Mouse (Mus musculus) spleen, postnatal 4 days (tissue): Measurements from ENCODE around the gene Stat3.

ENCODE experiments used
- DNase-seq, 2 experiments: peaks; one replicate each; pipeline ENCODE4 v3.0.0; 2022; ENCODE audit warnings: low spot score in 2 of 2

Gene Stat3

DNA sequence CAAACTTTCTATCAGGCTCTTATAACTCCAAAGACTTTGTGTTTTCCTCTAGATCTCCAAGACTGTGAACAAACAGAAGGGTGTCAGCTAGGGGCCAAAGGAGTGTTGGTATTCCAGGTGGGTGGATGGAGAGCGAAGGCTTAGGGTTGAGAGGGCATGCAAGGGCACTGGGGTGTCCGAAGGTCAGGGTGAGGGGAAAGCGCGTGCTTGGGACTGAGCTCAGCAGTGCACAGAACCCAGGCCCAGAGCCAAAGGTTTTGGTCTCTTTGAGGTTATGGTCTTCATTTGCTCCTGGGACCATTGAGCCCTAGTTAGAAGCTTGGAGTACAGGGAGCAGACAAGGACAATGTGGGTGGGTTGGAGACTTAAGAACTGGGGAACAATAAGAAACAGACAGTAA is 84.2 kb downstream of the Stat3 start:
- DNase-seq: no peak

DNA sequence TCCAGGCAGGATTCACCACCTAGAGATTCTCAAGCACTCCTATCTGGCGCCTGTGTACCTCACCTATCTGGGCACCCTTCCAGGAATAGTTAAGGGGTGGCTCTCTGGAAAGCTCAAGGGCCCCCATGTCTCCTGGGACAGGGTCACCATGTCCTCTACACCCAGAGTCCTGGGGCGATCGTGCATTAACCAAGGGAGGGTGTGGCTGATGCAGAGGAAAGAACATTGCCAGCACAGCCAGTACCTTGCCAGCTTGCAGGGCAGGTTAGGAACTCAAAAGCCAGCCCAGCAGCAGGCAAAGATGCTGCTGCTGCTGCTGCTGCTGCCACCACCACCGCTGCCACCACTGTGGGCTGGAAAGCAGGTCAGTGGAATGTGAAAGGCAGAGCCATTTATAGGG is 85.1 kb downstream of the Stat3 start:
- DNase-seq: no peak

DNA sequence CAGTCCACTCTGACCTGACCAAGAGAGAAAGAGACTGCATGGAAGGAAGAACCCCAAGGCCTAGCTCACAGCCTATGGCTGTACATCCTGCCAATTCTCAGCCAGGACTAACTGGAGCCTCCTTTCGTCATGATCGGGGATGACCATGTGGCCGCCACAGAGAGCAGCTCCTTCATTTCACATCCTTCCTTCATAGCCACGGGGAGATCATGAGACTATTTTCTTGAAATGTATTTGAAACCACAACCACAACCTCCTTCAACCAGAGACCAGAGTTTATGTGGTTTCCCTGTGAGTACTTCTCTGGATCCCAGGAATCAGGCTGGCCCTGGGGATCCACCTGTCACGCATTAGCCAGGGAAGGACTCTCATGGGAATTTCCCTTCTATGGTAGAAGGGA is 86.3 kb downstream of the Stat3 start:
- no peak for DNase-seq

DNA sequence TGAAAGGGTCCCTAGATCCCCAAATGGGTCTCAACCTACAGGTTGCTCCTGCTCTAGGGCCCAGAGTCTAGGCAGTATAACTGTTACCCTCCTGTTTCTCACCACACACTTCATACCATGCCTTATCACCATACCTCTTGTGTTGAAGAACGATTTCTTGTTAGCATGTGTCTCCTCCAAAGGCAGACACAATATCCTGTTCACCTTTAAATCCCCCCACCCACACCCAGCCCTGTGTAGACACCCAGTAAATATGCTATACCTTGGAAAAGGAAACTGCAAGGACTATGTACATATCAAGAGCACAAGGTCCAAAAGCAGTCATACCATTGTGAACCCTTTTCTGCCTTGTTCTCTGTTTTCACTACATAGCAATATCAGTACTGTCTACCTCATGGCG is 87.3 kb downstream of the Stat3 start:
- DNase-seq: no peak

DNA sequence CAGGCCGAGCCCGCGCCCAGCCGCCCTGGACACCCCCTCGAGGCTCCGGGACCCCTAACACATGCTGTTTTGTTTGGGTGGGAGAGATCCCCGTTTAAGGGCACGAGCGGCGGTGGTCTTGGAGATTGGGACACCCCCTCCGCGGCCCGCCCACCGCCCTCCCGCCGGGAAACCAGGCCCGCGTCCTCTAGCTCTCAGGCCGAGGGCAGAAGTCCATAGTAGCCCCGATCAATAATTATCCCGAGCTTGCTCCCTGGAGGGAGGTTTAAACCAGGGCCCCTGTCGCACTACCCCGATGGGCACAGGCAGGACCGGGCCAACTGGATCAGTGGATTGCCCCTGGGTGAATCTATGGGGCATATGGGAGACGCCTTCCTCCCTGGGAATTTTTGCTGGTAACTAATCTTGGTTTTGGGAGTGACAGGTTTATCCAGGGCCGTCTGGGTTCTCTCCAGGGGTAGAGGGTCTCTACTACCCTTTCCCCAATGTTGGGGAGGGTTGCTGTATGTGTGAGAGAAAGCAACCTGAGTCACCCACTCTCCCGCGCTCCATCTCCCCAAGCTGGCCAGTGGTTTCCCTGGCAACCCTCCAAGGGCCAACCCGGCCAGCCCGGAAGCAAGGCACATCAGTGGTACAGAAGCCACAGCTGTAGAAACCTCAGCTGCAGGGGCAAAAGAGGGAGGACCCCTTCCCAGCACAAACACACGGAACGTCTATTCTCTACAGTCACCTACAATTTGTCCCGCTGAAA is 88.4 kb downstream of the Stat3 start:
- peak; percentile 42 to 78 for DNase-seq

DNA sequence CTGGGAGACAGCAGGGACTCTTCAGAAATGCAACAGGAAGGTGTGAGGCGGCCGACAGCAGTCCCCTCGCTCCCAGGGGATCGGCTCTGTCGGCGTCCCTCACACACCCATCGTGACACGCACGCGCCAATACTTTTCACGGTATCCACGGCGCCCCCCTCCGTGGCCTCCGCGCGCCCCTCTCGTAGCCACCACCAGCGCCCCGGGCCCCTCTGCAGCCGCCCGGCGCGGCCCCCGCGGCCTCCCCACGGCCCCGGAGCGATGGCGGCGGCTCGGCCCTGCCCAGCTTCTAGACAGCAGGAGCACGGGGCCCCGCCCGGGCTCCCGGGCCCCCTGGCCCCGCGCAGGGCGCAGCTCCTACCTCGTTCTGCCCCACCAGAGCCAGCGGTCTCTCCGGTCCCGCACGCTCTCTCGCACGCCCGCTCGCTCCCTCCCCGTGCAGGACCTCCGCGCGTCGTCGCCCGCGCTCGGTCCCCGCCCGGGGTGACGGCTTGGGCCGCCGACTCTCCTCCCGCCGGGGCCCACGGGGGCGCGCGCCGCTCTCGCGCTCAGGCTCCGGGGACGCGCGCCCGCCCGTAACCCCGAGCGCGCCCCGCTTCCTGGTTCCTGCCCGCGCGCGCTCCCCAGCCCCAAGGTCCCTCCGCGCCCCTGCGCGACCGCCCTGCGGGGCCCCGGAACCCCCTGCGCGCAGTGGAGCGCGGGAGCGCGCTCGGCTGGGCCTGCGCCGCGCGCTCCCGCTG is 89.1 kb downstream of the Stat3 start, which contains the start of gene Stat5b:
Stat5b (minus strand) TSS at position 687 of the 740 bp plus-strand sequence.
- DNase-seq: peak; percentile 79 to 90

DNA sequence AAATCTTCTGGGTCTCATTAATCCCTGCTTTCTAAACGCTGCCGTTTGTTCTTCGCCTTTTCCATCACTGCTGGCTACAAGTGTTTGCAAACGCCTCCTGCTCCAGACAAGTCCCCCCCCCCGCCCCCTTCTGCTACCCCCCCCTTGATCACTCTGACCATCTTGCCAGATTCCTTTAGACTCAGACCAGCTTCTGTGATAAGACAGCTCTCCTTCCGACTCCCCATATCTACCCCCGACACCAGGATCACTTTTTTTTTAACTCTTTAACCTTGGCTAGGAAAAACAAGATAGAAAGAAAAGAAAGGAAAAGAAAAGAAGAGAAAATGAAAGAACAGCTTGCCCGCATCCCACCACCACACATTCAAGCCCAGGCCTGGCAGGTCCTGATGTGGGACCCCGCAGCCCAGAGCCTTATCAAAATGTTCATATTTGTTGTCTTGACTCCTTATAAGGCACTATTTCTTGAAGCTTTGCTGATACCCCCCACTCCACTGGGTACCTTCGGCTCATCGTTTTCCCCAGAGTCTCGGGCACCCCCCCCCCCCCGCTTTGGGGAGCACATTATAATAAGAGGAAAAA is 89.8 kb downstream of the Stat3 start:
- DNase-seq: no peak

DNA sequence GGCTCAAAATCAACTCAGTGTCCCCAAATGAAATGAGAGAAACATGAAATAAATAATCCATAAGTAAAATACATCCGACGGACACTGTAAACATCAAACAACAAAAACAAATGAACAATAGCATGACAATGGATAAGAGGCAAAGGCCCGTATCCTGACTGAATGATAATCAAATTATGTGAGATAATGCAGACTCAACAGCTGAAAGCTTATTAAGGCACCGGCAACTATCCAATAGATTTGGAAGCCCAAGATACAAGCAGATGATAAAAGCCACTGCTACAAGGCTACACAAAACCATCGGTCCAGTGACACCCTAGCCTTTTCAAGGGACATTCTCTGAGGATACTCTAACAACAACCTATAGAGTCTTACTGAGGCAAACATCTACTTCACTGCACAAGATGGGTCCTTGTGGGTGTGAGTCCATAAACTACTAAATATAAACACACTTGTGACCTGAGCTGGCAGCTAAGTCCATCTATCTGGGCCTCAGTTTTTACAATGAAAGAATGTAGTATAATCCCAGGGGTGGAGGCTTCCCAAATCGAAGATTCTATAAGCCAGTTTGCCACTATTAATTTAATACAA is 90.5 kb downstream of the Stat3 start:
- no peak for DNase-seq

DNA sequence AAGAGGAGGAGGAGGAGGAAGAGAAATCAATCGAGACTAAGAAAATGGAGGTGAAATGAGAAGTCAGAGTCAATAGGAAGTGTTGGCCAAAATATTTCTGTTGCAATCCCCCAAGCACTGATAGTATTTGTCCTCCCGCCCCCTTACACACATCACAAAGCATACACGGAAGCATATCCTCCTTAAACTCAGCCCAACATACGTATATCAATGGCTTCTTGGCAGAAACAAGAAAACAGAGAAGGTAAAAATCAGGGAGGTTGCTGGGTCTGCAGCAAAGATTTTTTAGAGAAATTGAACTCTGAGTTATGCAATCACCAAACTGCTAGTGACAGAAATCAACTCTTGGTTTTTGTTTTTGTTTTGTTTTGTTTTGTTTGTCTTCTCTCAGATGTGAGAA is 91.3 kb downstream of the Stat3 start:
- no peak for DNase-seq

DNA sequence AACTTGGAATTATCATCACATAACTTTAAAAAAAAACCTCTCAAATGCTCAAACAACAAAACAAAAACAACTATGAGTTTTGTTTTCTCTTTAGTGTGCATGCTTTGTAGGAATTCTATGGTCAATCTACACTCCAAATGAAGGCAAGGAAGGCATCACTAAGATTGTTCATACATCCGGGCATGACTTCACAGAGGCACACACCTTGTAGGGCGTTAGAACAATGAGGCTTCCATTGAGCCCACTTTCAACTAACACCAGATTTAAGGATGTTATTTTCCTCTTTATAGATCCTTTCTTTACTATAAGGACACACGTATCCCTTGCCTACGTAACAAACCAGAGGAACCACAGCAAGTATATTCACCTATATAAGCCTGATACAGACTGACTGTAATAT is 91.8 kb downstream of the Stat3 start:
- DNase-seq: no peak

DNA sequence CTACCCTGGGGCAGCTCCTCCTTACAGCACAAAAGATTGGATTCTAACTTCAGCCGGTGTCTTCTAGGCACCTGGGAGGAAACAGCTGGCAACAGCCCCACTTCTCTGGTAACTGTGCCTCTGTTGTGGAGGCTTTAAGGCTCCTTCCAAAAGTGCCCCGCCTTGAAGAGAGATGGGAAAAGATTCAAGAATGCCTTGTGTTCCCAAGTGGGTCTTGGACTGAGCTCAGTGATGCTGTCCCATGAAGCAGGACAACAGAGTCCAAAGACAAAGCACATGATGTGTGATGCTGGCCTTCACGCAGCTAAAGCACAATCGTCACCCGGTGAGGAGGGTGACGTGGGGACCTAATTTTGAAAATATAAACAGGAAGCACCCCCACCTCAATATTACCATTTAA is 93.5 kb downstream of the Stat3 start:
- no peak for DNase-seq

DNA sequence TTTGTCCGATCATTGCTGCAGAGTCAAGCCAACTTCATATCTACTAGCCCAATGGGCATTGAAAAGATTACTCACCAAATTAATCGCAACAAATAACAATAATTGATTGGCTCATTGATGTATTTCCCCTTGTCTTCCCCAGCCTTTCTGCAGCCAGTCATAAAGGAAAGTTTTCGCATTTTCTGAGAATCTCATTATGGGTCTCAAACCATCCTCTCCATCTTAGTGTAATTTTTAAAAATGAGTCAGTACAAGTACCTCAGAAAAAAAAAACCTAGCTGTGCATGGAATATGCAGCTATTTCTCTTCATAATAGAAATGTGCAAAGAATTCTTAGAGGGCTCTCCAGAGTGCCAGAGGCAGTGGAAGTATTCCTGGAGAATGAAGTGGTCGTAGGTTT is 95.2 kb downstream of the Stat3 start:
- DNase-seq: no peak

DNA sequence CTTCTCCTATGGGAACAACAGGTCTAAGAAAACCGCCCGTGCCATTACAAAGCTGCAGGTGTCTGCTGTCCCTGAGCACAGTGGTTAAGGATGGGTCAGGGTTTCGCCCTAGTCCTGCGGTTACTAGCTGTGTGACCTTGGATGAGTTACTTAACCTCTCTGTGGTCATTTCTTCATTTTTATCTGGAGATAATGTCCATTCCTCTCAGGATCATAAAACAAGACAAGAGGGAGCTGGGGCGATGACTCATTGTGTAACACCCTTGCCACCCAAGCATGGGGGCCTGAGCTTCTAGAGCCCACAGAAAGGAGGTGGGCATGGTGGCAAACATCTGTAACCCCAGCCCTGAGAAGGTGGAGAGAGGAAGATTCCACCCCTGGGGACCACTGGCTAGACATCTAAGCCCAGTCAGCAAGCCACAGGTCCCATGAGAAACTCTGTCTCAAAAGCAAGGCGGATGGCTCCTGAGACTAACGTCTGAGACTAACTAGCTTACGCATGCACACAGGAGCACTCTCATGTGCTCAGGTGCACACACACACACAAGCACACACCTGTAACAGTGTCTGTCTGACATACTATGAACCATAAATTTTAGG is 96.2 kb downstream of the Stat3 start:
- DNase-seq: no peak

DNA sequence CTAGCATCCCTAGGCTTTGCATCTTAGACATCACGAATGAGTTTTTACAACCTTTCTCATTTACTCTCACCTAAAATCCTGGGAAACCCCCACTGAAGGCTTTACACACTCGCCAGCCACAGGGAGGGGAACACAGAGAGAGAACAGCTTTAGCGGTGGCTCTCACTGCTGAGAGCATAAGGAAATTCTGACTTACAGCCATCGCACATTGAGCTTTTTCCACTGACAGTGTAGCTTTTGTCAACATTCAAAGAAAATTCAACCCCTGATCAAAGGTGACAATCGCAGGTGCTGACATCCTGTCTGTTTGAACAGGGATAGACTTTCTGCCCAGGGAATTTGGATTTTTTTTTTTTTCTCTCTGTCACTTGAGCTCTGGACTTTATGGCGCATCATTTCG is 97.3 kb downstream of the Stat3 start:
- DNase-seq: no peak

DNA sequence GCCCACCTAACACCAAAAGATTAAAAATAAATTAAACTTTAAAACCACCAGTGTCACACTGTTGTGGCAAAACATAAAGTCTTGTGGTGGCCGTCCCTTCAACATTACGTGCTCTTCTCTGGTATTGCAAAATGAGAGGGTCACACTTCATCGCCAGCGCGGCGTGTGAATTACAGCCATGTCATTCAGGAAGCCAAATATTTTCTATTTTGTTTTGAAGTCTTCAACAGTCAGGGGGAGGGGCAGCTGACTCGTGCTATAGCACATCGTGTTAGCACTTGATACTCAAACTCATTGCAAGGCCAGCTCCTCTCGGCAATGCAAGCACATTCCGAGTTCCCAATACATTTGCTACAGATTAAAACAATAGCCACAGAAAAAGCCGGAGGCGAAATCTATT is 98.5 kb downstream of the Stat3 start:
- no peak for DNase-seq

DNA sequence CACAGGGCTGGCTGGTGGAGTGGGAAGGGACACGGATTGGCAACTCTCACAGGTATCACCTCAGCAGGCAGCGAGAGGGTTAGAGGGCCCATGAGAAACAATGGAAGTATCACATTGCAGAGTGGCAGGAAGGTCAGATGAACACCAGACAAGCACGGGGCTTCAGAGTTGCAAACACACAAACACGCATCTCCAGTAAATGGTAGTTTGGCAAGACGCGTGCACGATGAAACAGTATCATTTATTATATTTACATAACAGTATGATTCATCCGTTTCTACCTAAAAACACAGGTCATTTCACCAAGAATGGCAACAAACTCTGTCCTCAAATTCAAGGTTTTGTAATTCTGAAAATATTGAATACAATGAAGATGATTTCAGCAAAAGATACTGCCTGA is 99.8 kb downstream of the Stat3 start:
- no peak for DNase-seq

DNA sequence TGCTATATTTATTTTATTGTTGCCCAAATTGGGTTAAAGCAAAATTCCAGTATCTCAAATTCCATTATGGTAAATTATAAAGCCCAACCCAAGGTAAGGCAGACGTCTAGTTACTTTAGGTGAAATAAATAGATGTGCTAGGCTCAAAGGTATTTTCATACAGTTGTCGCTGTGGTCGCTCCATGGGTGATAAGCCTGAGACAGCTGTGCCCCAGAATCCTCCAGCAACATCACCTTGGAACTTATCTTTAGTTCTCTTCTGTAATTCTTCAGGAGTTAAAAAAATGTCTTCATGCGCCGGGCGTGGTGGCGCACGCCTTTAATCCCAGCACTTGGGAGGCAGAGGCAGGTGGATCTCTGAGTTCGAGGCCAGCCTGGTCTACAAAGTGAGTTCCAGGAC is 100.4 kb downstream of the Stat3 start:
- no peak for DNase-seq

DNA sequence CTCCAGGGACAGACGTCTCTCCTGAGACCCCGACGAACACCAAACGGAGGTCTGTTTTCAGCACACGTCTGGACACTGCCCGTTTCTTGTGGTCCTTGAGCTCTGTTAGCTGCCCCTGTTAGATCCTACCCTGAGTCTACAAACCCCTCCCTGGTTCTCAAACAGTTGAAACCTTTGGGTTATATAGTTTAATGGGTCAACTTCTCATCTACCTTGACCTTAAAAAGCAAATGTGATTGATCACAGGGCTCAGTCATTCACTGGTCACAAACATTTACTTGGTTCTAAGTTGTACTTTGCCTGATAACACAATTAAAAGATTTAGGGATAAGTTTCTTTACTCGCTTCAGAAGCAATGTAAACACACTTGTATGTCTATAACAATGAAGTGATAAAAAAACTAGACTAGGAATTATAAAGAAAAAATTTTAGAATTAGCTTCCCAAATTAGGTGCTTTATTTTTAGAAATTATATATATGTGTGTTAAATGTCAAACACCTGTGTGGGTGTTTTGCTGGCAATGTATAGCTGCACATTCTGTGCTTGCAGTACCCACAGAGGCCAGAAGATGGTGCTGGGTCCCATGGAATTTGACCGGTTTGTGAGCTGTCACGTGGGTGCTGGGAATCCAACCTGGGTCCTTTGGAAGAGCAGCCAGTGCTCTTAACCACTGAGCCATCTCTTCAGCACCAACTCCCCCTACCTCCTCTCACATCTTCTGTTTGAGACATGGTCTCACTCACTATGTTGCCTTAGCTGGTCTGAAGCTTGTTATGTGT is 102.2 kb downstream of the Stat3 start:
- DNase-seq: no peak
